Mouse (Mus musculus): ENCODE measurements around the gene Rnf113a1. TPM values are rescaled to one million over a fixed set of nuclear protein-coding genes. Genes with fewer than 3 reads are reported as not detected.
"Not testable (repeated sequence)": the region's sequence is repeated elsewhere in the genome, so short reads cannot be mapped to it uniquely, and the experiment has no call there.

Rnf113a1 gene
- polyA plus RNA-seq, 1 experiment, result 3.0 TPM

GRCm38 (mm10) chrX:37163115-37163514 lies 27.9 kb upstream of the Rnf113a1 start:
- Histone ChIP-seq H3K36me3 (ENCODE audit: control insufficient read depth, insufficient read depth) (no peaks in the 10 kb centered on the region), H3K4me2 (ENCODE audit: low read depth) (no peak overlapping the region), H3K27me3 (ENCODE audit: control insufficient read depth, insufficient read depth, insufficient read length) (no peaks in the 10 kb centered on the region), H3K79me2 (ENCODE audit: control insufficient read depth, insufficient read depth) (no peaks in the 10 kb centered on the region), H3K4me3 (no peak overlapping the region), H3ac (ENCODE audit: control insufficient read depth, insufficient read length) (no peak overlapping the region)
- no peak for TF ChIP-seq E2F4 (IDR thresholded peaks at IDR 0.05; ENCODE audit: insufficient read depth)
- TF ChIP-seq USF1 (IDR thresholded peaks at IDR 0.05; ENCODE audit: low read depth), result no peak
- peak in 2 of 3 experiments; percentile 74 to 92 for TF ChIP-seq MYOG (IDR thresholded peaks at IDR 0.05; ENCODE audit: control insufficient read depth in 1 of 3, insufficient read depth in 1 of 3, insufficient read length in 2 of 3, low read depth in 2 of 3)
- TF ChIP-seq TCF3 (IDR thresholded peaks at IDR 0.05; ENCODE audit: insufficient read length, low read depth), result peak; percentile 66
- TF ChIP-seq REST (IDR thresholded peaks at IDR 0.05; ENCODE audit: insufficient read depth, insufficient read length), result no peak
- peak in 2 of 3 experiments; percentile 65 to 76 for TF ChIP-seq MYOD1 (IDR thresholded peaks at IDR 0.05; ENCODE audit: control insufficient read depth in 1 of 3, insufficient read length in 2 of 3, low read depth in 2 of 3)

- H3K79me2 ChIP-seq (ENCODE audit: control insufficient read depth, insufficient read depth), result no peaks in the 10 kb centered on the region
- H3K4me2 ChIP-seq (ENCODE audit: low read depth), result no peak overlapping the region
- H3K36me3 ChIP-seq (ENCODE audit: control insufficient read depth, insufficient read depth), result no peaks in the 10 kb centered on the region
- no peak overlapping the region for H3K4me3 ChIP-seq
- no peak for TF ChIP-seq TCF3 (IDR thresholded peaks at IDR 0.05; ENCODE audit: insufficient read length, low read depth)
- TF ChIP-seq MYOG (IDR thresholded peaks at IDR 0.05; ENCODE audit: control insufficient read depth in 1 of 3, insufficient read depth in 1 of 3, insufficient read length in 2 of 3, low read depth in 2 of 3), result no peak
- TF ChIP-seq USF1 (IDR thresholded peaks at IDR 0.05; ENCODE audit: low read depth), result no peak
- no peak for TF ChIP-seq TCF12 (IDR thresholded peaks at IDR 0.05; ENCODE audit: insufficient read depth, poor library complexity, severe bottlenecking)
- no peak for TF ChIP-seq E2F4 (IDR thresholded peaks at IDR 0.05; ENCODE audit: insufficient read depth)
- TF ChIP-seq POLR2A (IDR thresholded peaks at IDR 0.05; ENCODE audit: insufficient read length, low read depth), result no peak
- no peak overlapping the region for H3ac ChIP-seq (ENCODE audit: control insufficient read depth, insufficient read length)
- H3K27me3 ChIP-seq (ENCODE audit: control insufficient read depth, insufficient read depth, insufficient read length), result no peaks in the 10 kb centered on the region
Measured at GRCm38 (mm10) chrX:37167085-37167484, 24.0 kb upstream of the Rnf113a1 start.

GRCm38 (mm10) chrX:37168742-37169141 lies 22.3 kb upstream of the Rnf113a1 start, which contains the start of gene Akap14:
Gene Akap14 (minus strand): TSS chrX:37168842.
- H3K79me2 ChIP-seq (ENCODE audit: control insufficient read depth, insufficient read depth), result no peaks in the 10 kb centered on the region
- no peaks in the 10 kb centered on the region for H3K36me3 ChIP-seq (ENCODE audit: control insufficient read depth, insufficient read depth)
- TF ChIP-seq MAX (IDR thresholded peaks at IDR 0.05; ENCODE audit: low read depth) (no peak), TCF12 (IDR thresholded peaks at IDR 0.05; ENCODE audit: insufficient read depth, poor library complexity, severe bottlenecking) (no peak), MYOD1 (IDR thresholded peaks at IDR 0.05; ENCODE audit: control insufficient read depth in 1 of 3, insufficient read length in 2 of 3, low read depth in 2 of 3) (no peak), E2F4 (IDR thresholded peaks at IDR 0.05; ENCODE audit: insufficient read depth) (no peak), POLR2A (IDR thresholded peaks at IDR 0.05; ENCODE audit: insufficient read length, low read depth) (no peak), CEBPB (IDR thresholded peaks at IDR 0.05; ENCODE audit: insufficient read depth, poor library complexity, severe bottlenecking) (no peak), MYOG (IDR thresholded peaks at IDR 0.05; ENCODE audit: control insufficient read depth in 1 of 3, insufficient read depth in 1 of 3, insufficient read length in 2 of 3, low read depth in 2 of 3) (no peak), POLR2AphosphoS2 (IDR thresholded peaks at IDR 0.05; ENCODE audit: insufficient read length, low read depth) (no peak), REST (IDR thresholded peaks at IDR 0.05; ENCODE audit: insufficient read depth, insufficient read length) (no peak), SRF (IDR thresholded peaks at IDR 0.05; ENCODE audit: control insufficient read depth, insufficient read length, low read depth) (no peak), USF1 (IDR thresholded peaks at IDR 0.05; ENCODE audit: low read depth) (no peak), TCF3 (IDR thresholded peaks at IDR 0.05; ENCODE audit: insufficient read length, low read depth) (no peak)
- no peak within 1 kb of the TSS for H3ac ChIP-seq (ENCODE audit: control insufficient read depth, insufficient read length)
- H3K27me3 ChIP-seq (ENCODE audit: control insufficient read depth, insufficient read depth, insufficient read length), result no peaks in the 10 kb centered on the region
- no peak within 1 kb of the TSS for H3K4me3 ChIP-seq
- no peak within 1 kb of the TSS for H3K4me2 ChIP-seq (ENCODE audit: low read depth)

DNA sequence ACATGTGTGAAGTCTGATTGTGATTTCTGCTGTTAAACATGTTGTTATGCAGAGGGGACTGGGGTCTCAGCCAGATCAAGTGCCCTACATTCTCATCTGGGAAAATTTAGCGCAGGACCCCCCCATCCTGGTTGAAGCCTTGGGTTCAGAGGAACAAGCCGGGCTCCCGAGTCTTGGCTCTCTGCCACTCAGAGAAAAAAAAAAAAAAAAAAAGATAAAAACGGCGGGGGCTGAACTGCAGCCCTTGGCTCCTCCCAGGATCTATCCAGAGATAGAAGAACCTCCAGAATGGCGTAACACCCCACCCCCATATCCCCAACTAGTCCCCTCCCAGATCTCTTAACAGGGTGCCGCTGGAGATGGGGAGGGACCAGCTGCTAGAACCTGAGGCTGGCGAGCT lies 6.6 kb upstream of the Rnf113a1 start:
- H3K79me2 ChIP-seq (ENCODE audit: control insufficient read depth, insufficient read depth), result not testable (repeated sequence)

DNA sequence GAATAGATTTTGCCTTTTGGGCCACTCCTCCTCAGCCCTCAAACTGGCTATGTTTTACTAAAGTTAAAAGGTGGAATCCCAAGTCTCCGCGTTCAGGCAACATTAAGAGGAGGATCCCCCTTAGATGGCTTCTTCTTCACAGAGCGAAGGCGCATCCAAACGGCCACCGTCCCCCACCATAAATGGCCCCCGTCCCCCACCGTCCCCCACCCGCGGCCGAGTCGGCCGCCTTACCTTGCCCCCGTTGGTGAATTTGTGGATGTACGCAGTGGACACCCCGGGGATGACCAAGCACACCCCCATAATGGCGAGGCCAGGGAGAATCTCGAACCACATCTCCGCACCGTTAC lies 315 bp upstream of the Rnf113a1 start:
- H3K4me3 ChIP-seq, result peak overlapping the region; percentile 65
- peak overlapping the region; percentile 64 for H3K4me2 ChIP-seq (ENCODE audit: low read depth)
- no peaks in the 10 kb centered on the region for H3K36me3 ChIP-seq (ENCODE audit: control insufficient read depth, insufficient read depth)
- no peaks in the 10 kb centered on the region for H3K79me2 ChIP-seq (ENCODE audit: control insufficient read depth, insufficient read depth)
- TF ChIP-seq POLR2AphosphoS2 (IDR thresholded peaks at IDR 0.05; ENCODE audit: insufficient read length, low read depth), result no peak
- TF ChIP-seq TCF12 (IDR thresholded peaks at IDR 0.05; ENCODE audit: insufficient read depth, poor library complexity, severe bottlenecking), result no peak
- TF ChIP-seq POLR2A (IDR thresholded peaks at IDR 0.05; ENCODE audit: insufficient read length, low read depth), result no peak
- TF ChIP-seq E2F4 (IDR thresholded peaks at IDR 0.05; ENCODE audit: insufficient read depth), result no peak
- no peak for TF ChIP-seq MYOD1 (IDR thresholded peaks at IDR 0.05; ENCODE audit: control insufficient read depth in 1 of 3, insufficient read length in 2 of 3, low read depth in 2 of 3)
- no peak for TF ChIP-seq SRF (IDR thresholded peaks at IDR 0.05; ENCODE audit: control insufficient read depth, insufficient read length, low read depth)
- no peak for TF ChIP-seq MAX (IDR thresholded peaks at IDR 0.05; ENCODE audit: low read depth)
- TF ChIP-seq TCF3 (IDR thresholded peaks at IDR 0.05; ENCODE audit: insufficient read length, low read depth), result no peak
- no peak for TF ChIP-seq USF1 (IDR thresholded peaks at IDR 0.05; ENCODE audit: low read depth)
- no peak for TF ChIP-seq CEBPB (IDR thresholded peaks at IDR 0.05; ENCODE audit: insufficient read depth, poor library complexity, severe bottlenecking)
- no peak for TF ChIP-seq REST (IDR thresholded peaks at IDR 0.05; ENCODE audit: insufficient read depth, insufficient read length)
- no peak for TF ChIP-seq MYOG (IDR thresholded peaks at IDR 0.05; ENCODE audit: control insufficient read depth in 1 of 3, insufficient read depth in 1 of 3, insufficient read length in 2 of 3, low read depth in 2 of 3)
- no peaks in the 10 kb centered on the region for H3K27me3 ChIP-seq (ENCODE audit: control insufficient read depth, insufficient read depth, insufficient read length)
- H3ac ChIP-seq (ENCODE audit: control insufficient read depth, insufficient read length), result no peak overlapping the region

More for the DNA sequence above, 6.6 kb upstream of the Rnf113a1 start:
- H3K27me3 ChIP-seq (ENCODE audit: control insufficient read depth, insufficient read depth, insufficient read length); H3K36me3 ChIP-seq (ENCODE audit: control insufficient read depth, insufficient read depth); H3K4me3 ChIP-seq; H3K4me2 ChIP-seq (ENCODE audit: low read depth); H3ac ChIP-seq (ENCODE audit: control insufficient read depth, insufficient read length): not testable (repeated sequence)
